Mouse (Mus musculus): ENCODE data around the gene Gm1110.
"Not testable (repeated sequence)": the region's sequence is repeated elsewhere in the genome, so short reads cannot be mapped to it uniquely, and the experiment has no call there.

Gm1110 gene

GRCm38 (mm10) chr9:26922909-26923526 lies at the start of gene Gm1110:
Gene Gm1110 (minus strand): TSS chr9:26923111.
- in situ Hi-C loops (cut with MboI, MseI) = no loop called here

GRCm38 (mm10) chr9:26947790-26948189 lies 24.9 kb upstream of the Gm1110 start:
- in situ Hi-C loops (cut with MboI, MseI) = no loop called here

- in situ Hi-C loops (cut with MboI, MseI) = no loop called here
Measured at GRCm38 (mm10) chr9:26924146-26924545, 1.2 kb upstream of the Gm1110 start.

GRCm38 (mm10) chr9:26919778-26920177 lies 3.1 kb downstream of the Gm1110 start:
- in situ Hi-C loops (cut with MboI, MseI) = no loop called here

GRCm38 (mm10) chr9:26913150-26913549 lies 9.8 kb downstream of the Gm1110 start:
- in situ Hi-C loops (cut with MboI, MseI) = no loop called here

- in situ Hi-C loops (cut with MboI, MseI) = no loop called here
Measured at GRCm38 (mm10) chr9:26911251-26911650, 11.7 kb downstream of the Gm1110 start.

- in situ Hi-C loops (cut with MboI, MseI) = not testable (repeated sequence)
Measured at GRCm38 (mm10) chr9:26869856-26870255, 53.1 kb downstream of the Gm1110 start.

GRCm38 (mm10) chr9:26860751-26861150 lies 62.2 kb downstream of the Gm1110 start, which contains the start of gene Glb1l3:
Gene Glb1l3 (minus strand): TSS chr9:26860890.
- in situ Hi-C loops (cut with MboI, MseI) = no loop called here

- in situ Hi-C loops (cut with MboI, MseI) = no loop called here
Measured at GRCm38 (mm10) chr9:26831089-26831488, 91.8 kb downstream of the Gm1110 start.
